Comparison of ENCODE assay signal across 20 mouse cellular contexts in genomic region chr13:89595105-89595504, GRCm38 (mm10). TPM values are rescaled to one million over a fixed set of nuclear protein-coding genes. Genes with fewer than 3 reads are reported as not detected.
DNase-seq lines count a peak whose midpoint lies in the region; ATAC-seq and TF ChIP-seq lines count a peak whose summit lies in the region.
"Had no signal": no experiment of that assay in that cellular context is flagged by ENCODE, and none has a peak within 500 bp of the region (broad histone marks: within the 10 kb centered on the region; RNA-seq: fewer than 3 reads in every experiment).

No protein-coding gene starts in this region.

- H3K27me3 ChIP-seq in forebrain, embryonic 11.5 days (ENCODE audit: control insufficient read depth, insufficient read depth, low read length), result no peaks in the 10 kb centered on the region
- no peaks in the 10 kb centered on the region for H3K27me3 ChIP-seq in forebrain, embryonic 13.5 days
- no peaks in the 10 kb centered on the region for H3K27me3 ChIP-seq in lung, postnatal 0 days (replicated peaks; ENCODE audit: insufficient read depth, low read length)
- H3K27me3 ChIP-seq: CH12.LX; forebrain, embryonic 15.5 days; heart, embryonic 15.5 days; hindbrain, embryonic 13.5 days had no signal

- no peak overlapping the region for H3K27ac ChIP-seq in forebrain, embryonic 11.5 days (ENCODE audit: low read depth, low read length)
- H3K27ac ChIP-seq in forebrain, embryonic 13.5 days, result no peak overlapping the region
- no peak overlapping the region for H3K27ac ChIP-seq in lung, postnatal 0 days (ENCODE audit: low read length)
- H3K27ac ChIP-seq: embryonic facial prominence, embryonic 10.5 days; forebrain, embryonic 15.5 days; heart, adult 2 months; heart, embryonic 15.5 days; hindbrain, embryonic 13.5 days had no signal

- TF ChIP-seq CTCF in lung, postnatal 0 days (IDR thresholded peaks at IDR 0.05), result no peak

- no peak overlapping the region for H3K9ac ChIP-seq in forebrain, embryonic 11.5 days (ENCODE audit: low read length)
- no peak overlapping the region for H3K9ac ChIP-seq in forebrain, embryonic 13.5 days
- no peak overlapping the region for H3K9ac ChIP-seq in lung, postnatal 0 days (replicated peaks; ENCODE audit: low read depth)
- H3K9ac ChIP-seq: forebrain, embryonic 15.5 days; heart, embryonic 15.5 days; hindbrain, embryonic 13.5 days had no signal

- TF ChIP-seq EP300 in lung, postnatal 0 days (IDR thresholded peaks at IDR 0.05), result no peak

- 0 out of 2 replicates have a peak, but pooled peaks have one; percentile 49 for ATAC-seq in forebrain, embryonic 11.5 days (replicated peaks; ENCODE audit: low FRiP score)
- ATAC-seq in forebrain, embryonic 13.5 days, result no peak
- no peak for ATAC-seq in lung, postnatal 0 days
- ATAC-seq: activated CD4-positive, CD25-positive, alpha-beta regulatory T cell, adult 4 months; forebrain, embryonic 15.5 days; Patski had no signal

- no peak overlapping the region for H3K4me2 ChIP-seq in forebrain, embryonic 11.5 days (ENCODE audit: low read depth, low read length, severe bottlenecking)
- H3K4me2 ChIP-seq in forebrain, embryonic 13.5 days, result no peak overlapping the region
- H3K4me2 ChIP-seq in lung, postnatal 0 days (replicated peaks; ENCODE audit: low read depth, low read length), result no peak overlapping the region
- H3K4me2 ChIP-seq: forebrain, embryonic 15.5 days; heart, embryonic 11.5 days; heart, embryonic 15.5 days; hindbrain, embryonic 13.5 days had no signal

- no peaks in the 10 kb centered on the region for H3K9me3 ChIP-seq in forebrain, embryonic 11.5 days (ENCODE audit: control insufficient read depth, low read length)
- 0 out of 2 replicates have a peak, but pooled peaks cover 7% of the 10 kb centered on the region for H3K9me3 ChIP-seq in forebrain, embryonic 13.5 days (replicated peaks)
- no peaks in the 10 kb centered on the region for H3K9me3 ChIP-seq in lung, postnatal 0 days (ENCODE audit: low read length)
- H3K9me3 ChIP-seq: forebrain, embryonic 15.5 days had no signal

- 58% methylated on average over 4 of the region's 4 CpGs for WGBS in forebrain, embryonic 11.5 days
- WGBS in forebrain, embryonic 13.5 days, result 53% methylated on average over 4 of the region's 4 CpGs
- WGBS in lung, postnatal 0 days, result 51% methylated on average over 4 of the region's 4 CpGs

- no peak overlapping the region for H3K4me3 ChIP-seq in forebrain, embryonic 11.5 days (ENCODE audit: low read depth, low read length)
- no peak overlapping the region for H3K4me3 ChIP-seq in forebrain, embryonic 13.5 days
- no peak overlapping the region for H3K4me3 ChIP-seq in lung, postnatal 0 days (ENCODE audit: low read depth, low read length)
- H3K4me3 ChIP-seq: embryonic facial prominence, embryonic 10.5 days; forebrain, embryonic 15.5 days; heart, adult 2 months; heart, embryonic 15.5 days; hindbrain, embryonic 13.5 days had no signal

- no peak for DNase-seq in forebrain, embryonic 11.5 days (ENCODE audit: low spot score)
- peak; percentile 25 for DNase-seq in lung, postnatal 0 days (ENCODE audit: low spot score)
- no peak for DNase-seq in lung, postnatal 25 days (ENCODE audit: low spot score)
- peak; percentile 29 to 30 for DNase-seq in right cerebral cortex, postnatal 10 days (ENCODE audit: low spot score in 2 of 2)
- no peak for DNase-seq in right cerebral cortex, postnatal 4 days
- DNase-seq: adrenal gland, postnatal 14 days; cerebellum, adult 2 months; cerebellum, postnatal 10 days; gastrocnemius, postnatal 14 days; heart, adult 2 months; heart, postnatal 14 days had no signal

- no peaks in the 10 kb centered on the region for H3K4me1 ChIP-seq in forebrain, embryonic 11.5 days (replicated peaks; ENCODE audit: control insufficient read depth, insufficient read depth, low read length)
- no peaks in the 10 kb centered on the region for H3K4me1 ChIP-seq in forebrain, embryonic 13.5 days
- no peaks in the 10 kb centered on the region for H3K4me1 ChIP-seq in lung, postnatal 0 days (ENCODE audit: insufficient read depth, low read depth, low read length)
- H3K4me1 ChIP-seq: embryonic facial prominence, embryonic 10.5 days; forebrain, embryonic 15.5 days; heart, embryonic 15.5 days; hindbrain, embryonic 13.5 days had no signal

- H3K36me3 ChIP-seq in forebrain, embryonic 11.5 days (ENCODE audit: control insufficient read depth, insufficient read depth, low read length), result no peaks in the 10 kb centered on the region
- no peaks in the 10 kb centered on the region for H3K36me3 ChIP-seq in forebrain, embryonic 13.5 days (ENCODE audit: poor library complexity, severe bottlenecking)
- no peaks in the 10 kb centered on the region for H3K36me3 ChIP-seq in lung, postnatal 0 days (ENCODE audit: insufficient read depth, low read length)
- H3K36me3 ChIP-seq: forebrain, embryonic 15.5 days; heart, embryonic 15.5 days; hindbrain, embryonic 13.5 days had no signal

RNA-seq across cellular contexts. Expression of gene Hapln1, which starts 55.5 kb away (rescaled TPM):
- polyA plus RNA-seq in forebrain, embryonic 11.5 days (2014; fragmentation: Nextera tagmentation; extraction: Ambion mirVana), result 18.6 and 19.7 TPM in 2 replicates
- polyA plus RNA-seq in forebrain, embryonic 13.5 days (2015; fragmentation: Nextera tagmentation; extraction: Ambion mirVana), result 0.76 and 1.2 TPM in 2 replicates
- 6.4 and 7.3 TPM in 2 replicates for polyA plus RNA-seq in lung, postnatal 0 days (2015; fragmentation: Nextera tagmentation; extraction: Ambion mirVana)
- polyA plus RNA-seq: activated CD4-positive, CD25-positive, alpha-beta regulatory T cell, adult 4 months; Patski had no signal

Comparison
In these comparisons a context has a peak if more than half of its experiments do, and no peak if none do; other contexts are left out.
1. DNase-seq: peak in lung, postnatal 0 days (single experiment) and right cerebral cortex, postnatal 10 days (2 of 2); none in forebrain, embryonic 11.5 days (single experiment), lung, postnatal 25 days (single experiment) and right cerebral cortex, postnatal 4 days (single experiment).